Mouse (Mus musculus) olfactory bulb, adult 2 months (tissue): Measurements from ENCODE around the gene Muc15.

ENCODE experiments used
- CTCF ChIP-seq: fragments of 200-500 bp; IDR thresholded peaks from 2 replicates; pipeline ENCODE4 v1.5.1; 2012; ENCODE audit warnings: low read depth, mild to moderate bottlenecking, low read length, moderate library complexity; ENCODE audit not compliant: insufficient read depth
- POLR2A ChIP-seq: fragments of 200-500 bp; IDR thresholded peaks from 2 replicates; pipeline ENCODE4 v1.6.1; 2012; ENCODE audit warnings: mild to moderate bottlenecking, low read depth, low read length, moderate library complexity; ENCODE audit not compliant: insufficient read depth

DNA sequence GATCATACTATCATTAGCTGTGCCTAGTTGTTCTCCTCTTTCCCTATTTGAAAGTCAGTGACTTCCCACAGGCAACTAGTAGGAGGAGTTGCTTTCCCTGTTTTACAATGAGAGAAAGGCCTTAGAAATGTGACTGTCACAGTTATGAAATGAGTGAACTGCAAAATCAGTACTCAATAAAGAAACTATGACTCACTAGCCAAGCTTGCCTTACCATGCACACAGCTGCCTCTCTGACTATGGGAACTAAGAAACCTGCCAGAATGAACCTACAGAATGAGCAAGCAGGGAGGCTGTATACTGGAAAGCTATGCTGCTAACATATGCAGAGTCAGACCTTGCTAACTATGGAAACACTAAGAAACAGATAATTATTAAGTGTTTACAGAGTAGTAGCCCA is 2.1 kb upstream of the Muc15 start:
- TF ChIP-seq CTCF (no peak), POLR2A (no peak)
